Mouse (Mus musculus) erythroblast, embryonic 14.5 days (primary cell): ENCODE results near the gene Gnptab.

Experiments
- GATA1 ChIP-seq: IDR thresholded peaks from 2 replicates; pipeline ENCODE4 v1.6.1; 2012; ENCODE audit warnings: low read length, inconsistent platforms, mixed read lengths
- TAL1 ChIP-seq: IDR thresholded peaks from 3 replicates; pipeline ENCODE4 v1.6.1; 2012; ENCODE audit warnings: low read length, inconsistent platforms, mixed read lengths

DNA sequence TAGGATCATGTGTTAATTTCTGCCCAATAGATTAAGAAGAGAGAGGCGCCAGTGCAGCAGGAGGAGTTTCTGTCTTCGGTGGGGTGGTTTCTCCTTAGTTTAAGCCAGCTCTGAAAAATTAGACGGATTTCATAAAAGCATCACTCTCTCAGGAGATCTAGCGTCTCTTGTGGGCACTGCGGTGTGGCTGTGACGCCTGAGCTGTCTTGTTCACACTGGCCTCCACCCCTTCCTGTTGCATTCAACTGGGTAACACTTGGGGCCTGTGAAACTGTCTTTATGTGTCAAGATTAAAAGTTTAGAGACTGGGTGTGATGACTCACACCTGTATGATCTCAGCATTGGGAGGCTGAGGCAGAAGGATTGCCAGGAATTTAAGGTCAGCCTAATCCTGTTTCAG lies 49.1 kb downstream of the Gnptab start:
- no peak for TF ChIP-seq TAL1
- no peak for TF ChIP-seq GATA1
